Mouse (Mus musculus) ovary, adult 10 weeks (tissue): Measurements from ENCODE around the gene Gm3633. TPM values are rescaled to one million over a fixed set of nuclear protein-coding genes. Genes with fewer than 3 reads are reported as not detected.

ENCODE experiments used
- polyA plus RNA-seq: library from polyadenylated mRNA; stranded (reverse); fragments of 350-450 nt; fragmentation: Illumina TruSeq; extraction: RNeasy Lipid Tissue Mini Kit (QIAGEN cat#74804); gene quantifications from one replicate; pipeline ENCODE4 v1.2.3, GENCODE M21; 2014

Gm3633 gene
- not detected for polyA plus RNA-seq

GRCm38 (mm10) chr14:42641817-42642216 lies at the start of gene Gm3633:
Gm3633 (minus strand) TSS chr14:42641917.

GRCm38 (mm10) chr14:42655638-42656037 lies 13.9 kb upstream of the Gm3633 start, which contains the start of gene Gm10378:
Gm10378 (plus strand) TSS chr14:42655938.

GRCm38 (mm10) chr14:42599782-42600181 lies 41.9 kb downstream of the Gm3633 start, which contains the start of gene Gm17124:
Gm17124 (minus strand) TSS chr14:42599882.

Other genes starting within 250 kb of the Gm3633 start
- gene Gm8005, start 202.2 kb downstream of the Gm3633 start, polyA plus RNA-seq, result not detected
- not detected for gene Gm8011, start 178.0 kb downstream of the Gm3633 start, polyA plus RNA-seq
- gene Gm8020, start 139.6 kb downstream of the Gm3633 start, polyA plus RNA-seq, result not detected
- gene Gm8024, start 117.6 kb downstream of the Gm3633 start, polyA plus RNA-seq, result not detected
- not detected for gene Gm17124, start 42.0 kb downstream of the Gm3633 start, polyA plus RNA-seq
- gene Gm10378, start 14.0 kb upstream of the Gm3633 start, polyA plus RNA-seq, result not detected
- not detected for gene Gm3015, start 126.9 kb upstream of the Gm3633 start, polyA plus RNA-seq
- not detected for gene Gm10377, start 156.1 kb upstream of the Gm3633 start, polyA plus RNA-seq
- not detected for gene Gm21977, start 211.6 kb upstream of the Gm3633 start, polyA plus RNA-seq